Mouse (Mus musculus) embryonic fibroblast, embryonic 13.5 days (primary cell): Measurements from ENCODE around the gene Pam16.

Source experiments
- CTCF ChIP-seq: IDR thresholded peaks from 2 replicates; pipeline ENCODE4 v1.5.1; 2011; ENCODE audit warnings: mild to moderate bottlenecking, control low read depth, low read length, moderate library complexity, borderline replicate concordance; ENCODE audit not compliant: insufficient read depth
- POLR2A ChIP-seq: IDR thresholded peaks from 2 replicates; pipeline ENCODE4 v1.6.1; 2011; ENCODE audit warnings: low read depth, mild to moderate bottlenecking, control low read depth, low read length, moderate library complexity

DNA sequence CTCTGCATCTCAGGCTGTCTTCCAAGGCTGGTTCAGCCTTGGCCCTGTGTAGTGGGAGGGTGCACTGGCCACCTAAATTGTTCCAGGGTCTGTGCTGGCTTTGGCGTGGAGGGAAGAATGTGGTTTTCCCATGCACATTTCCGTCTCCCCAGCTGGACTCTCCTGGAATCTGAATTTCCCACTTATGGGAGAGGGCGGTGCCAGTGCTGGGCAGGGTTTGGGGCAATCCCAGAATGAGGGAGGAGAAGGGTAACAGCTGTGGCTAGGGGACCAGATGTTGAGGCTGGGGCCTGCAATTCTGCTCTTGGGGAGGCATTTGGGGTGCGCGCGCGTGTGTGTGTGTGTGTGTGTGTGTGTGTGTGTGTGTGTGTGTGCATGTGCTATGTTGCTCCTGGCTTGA lies 27.5 kb downstream of the Pam16 start:
- no peak for TF ChIP-seq CTCF
- 0 out of 2 replicates have a peak, but pooled peaks have one; percentile 27 for TF ChIP-seq POLR2A
